Mouse (Mus musculus) mouse trophoblast stem cell (cell line): Measurements from ENCODE around the gene Tnc.

Experiments
- in situ Hi-C, 2 experiments: fragments of 300-500 bp; cut with MseI, MboI; formaldehyde crosslinking; loops; 2 replicates in 1 of 2; 3 replicates in 1 of 2; pipeline ENCODE4 v1.15.1; 2025

The Tnc gene

DNA sequence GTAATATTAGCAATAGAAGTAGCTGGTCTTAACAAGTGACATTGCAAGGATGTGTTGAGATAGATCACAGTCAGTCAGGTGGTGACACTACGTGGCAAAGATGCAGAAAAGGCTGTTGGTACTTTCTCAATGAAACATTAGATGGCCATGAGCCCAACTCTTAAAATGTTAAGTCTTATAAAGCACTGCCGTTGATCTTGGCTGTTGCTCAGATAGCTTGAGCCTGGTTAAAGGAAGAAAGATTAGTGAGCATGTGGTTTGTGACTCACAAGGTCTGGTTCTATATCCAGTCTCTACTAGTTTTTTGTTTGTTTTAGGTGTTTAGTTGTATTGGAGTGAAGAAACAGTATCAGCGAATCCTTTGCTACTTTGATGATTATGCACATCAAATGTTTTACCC, 76.9 kb downstream of the Tnc start:
- in situ Hi-C loops = no loop called here

DNA sequence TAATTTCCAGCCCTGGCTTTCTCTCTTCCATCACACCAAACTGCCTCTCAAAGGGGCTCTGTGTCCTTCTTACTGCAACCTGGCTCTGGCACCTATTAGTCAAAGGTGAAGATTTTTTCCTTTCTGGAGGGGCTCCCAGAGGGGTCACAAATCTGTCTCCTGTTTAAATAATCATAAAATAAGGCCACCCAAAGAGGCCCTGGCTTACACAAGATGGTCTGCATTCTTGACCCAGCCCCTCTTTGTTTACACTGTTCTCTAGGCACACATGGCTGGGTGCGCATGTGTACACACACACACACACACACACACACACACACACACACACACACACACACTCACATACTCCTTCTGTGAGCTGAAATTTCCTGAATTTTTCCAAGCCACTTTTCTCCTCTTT, 83.4 kb downstream of the Tnc start:
- in situ Hi-C loops = no loop called here

DNA sequence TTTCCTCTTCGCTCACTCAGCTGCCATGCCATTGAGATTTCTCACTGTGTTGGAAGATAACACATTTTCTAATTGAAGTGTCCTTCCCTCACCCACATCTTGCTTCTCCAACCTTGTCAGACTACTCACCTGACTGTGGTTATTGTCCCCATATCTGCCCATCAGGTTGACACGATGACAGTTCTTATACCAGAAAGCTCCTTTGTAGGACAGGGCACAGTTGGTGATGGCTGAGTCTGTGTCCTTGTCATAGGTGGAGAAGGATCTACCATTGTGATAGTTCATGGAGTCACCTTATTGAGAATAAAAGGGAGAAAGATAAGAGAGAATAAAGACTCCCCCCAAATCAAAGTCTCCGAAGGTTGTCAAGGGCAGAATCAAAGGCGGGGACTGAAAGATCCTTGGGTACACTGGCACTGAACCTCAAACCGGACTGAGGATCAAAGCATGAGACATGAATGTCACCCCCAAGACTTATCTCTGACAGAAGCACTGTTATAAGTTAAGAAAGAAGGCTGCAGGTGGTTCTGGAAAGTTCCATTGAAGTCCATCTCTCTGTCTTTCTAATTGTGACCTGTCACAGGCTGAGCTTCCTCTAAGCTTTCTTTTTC, 84.9 kb downstream of the Tnc start:
- in situ Hi-C loops = no loop called here

DNA sequence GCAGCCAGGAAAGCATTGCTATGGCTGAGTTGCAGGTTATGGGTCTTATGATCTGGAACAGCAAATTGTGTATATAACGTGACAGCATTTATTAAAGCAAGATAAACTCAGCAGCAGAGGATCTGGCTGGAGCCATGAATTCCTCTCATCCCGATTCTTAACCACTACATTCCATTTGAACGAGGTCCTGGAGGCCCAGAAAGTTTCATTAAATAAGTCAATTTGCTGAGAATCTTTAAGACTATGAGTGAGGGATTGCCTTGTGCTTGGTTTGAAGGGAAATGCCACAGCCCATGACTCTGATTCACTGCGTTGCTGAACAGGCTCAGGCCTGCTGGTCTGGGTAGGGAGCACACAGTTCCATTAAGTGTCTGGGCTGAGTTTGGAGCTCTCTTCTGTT, 88.2 kb downstream of the Tnc start:
- in situ Hi-C loops = no loop called here

DNA sequence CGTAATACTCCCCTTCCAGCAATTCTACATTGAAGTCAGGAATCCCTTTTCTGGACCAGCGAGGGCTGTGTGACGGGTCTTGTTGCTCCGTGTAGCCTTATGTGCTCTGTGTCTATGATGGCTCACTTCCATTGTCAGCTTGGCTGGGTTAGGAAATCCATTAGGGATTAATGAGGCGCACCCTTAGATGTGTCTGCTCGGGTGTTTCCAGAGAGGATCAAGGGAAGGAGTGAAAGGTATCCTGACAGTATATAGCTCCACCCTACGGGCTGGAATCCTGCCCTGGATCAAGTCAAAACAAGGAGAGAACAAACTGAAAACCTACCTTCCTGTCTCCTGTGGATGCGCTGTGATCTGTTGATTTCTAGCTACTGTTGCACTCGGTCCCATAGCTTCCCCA, 96.8 kb downstream of the Tnc start:
- in situ Hi-C loops = no loop called here

DNA sequence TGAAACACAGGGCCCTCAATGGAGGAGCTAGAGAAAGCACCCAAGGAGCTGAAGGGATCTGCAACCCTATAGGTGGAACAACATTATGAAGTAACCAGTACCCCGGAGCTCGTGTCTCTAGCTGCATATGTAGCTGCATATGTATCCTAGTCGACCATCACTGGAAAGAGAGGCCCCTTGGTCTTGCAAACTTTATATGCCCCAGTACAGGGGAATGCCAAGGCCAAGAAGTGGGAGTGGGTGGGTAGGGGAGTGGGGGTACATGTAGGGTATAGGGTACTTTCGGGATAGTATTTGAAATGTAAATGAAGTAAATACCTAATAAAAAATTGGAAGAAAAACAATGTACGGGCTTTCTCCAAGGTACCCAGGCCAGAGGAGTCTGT, 98.1 kb downstream of the Tnc start:
- in situ Hi-C loops = loop anchor here (10.0 kb wide), 3 partner anchors 264 to 546 kb away; no protein-coding TSS in a partner anchor

DNA sequence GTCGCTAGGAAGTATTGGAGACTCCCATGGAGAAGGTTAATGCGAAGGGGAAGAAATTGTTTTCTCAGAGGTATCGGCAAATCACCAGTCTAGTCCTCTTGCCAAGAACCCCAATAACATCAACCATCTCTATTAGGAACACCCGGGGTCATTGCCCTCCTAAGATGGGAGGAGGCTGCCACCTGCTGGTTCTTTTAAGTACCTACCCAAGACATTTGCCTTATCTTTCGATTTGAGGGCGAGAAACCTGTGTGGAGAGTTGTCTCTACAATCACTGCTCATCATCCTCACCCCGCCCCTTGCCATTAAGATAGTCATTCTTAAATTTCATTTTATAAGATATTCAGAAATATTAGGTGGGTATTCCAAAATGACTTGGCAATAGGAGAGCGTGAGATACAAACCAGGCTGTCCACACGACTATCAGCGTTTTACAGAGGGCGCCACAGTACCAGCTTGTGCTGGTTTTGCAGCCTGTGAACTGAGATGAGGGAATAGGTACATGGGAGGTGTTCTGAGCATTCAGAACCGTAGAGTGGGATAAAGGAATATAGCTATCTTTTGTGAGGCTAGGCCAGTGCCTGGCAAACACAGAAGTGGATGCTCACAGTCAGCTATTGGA, 98.6 kb downstream of the Tnc start:
- in situ Hi-C loops = loop anchor here (10.0 kb wide), 3 partner anchors 263 to 547 kb away; no protein-coding TSS in a partner anchor

DNA sequence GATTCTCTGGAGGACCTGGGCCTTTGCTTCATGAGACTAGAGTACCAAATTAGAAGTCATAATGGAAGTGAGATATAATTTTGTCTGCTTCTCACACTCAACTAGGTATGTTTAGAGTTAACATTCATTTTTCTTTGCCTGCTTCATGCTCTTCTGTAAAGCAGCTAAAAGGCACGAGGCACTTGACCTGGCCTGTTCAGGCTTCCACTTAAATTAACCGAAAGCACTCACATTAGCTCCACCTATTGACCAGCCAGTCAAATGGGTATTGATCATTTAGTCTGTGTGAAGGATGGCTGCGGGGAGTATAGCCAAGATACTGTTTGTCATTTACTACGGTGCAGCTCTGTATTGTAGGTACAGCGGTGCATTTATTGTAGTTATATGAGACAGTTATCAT, 103.0 kb downstream of the Tnc start:
- in situ Hi-C loops = loop anchor here (10.0 kb wide), 3 partner anchors 259 to 551 kb away; no protein-coding TSS in a partner anchor

DNA sequence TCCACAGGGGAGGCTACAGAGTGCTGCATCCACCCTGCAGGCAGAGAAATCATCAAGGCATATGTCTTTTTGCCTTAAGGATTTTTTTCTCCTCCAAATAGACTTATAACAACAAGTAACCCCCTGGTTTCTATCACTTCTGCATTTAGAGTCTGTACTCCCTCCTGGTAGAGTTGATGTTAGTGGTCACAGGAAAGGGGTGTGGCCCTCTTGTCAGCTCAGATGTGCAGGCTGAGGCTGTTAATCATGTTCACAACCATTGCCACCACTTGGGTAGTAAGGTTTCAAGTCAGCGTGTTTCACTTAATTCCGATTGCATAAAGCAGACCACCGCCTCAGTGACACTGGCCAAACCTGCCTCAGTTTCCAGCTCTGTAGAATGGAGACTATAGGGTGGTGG, 103.9 kb downstream of the Tnc start:
- in situ Hi-C loops = loop anchor here (10.0 kb wide), 3 partner anchors 258 to 552 kb away; no protein-coding TSS in a partner anchor

DNA sequence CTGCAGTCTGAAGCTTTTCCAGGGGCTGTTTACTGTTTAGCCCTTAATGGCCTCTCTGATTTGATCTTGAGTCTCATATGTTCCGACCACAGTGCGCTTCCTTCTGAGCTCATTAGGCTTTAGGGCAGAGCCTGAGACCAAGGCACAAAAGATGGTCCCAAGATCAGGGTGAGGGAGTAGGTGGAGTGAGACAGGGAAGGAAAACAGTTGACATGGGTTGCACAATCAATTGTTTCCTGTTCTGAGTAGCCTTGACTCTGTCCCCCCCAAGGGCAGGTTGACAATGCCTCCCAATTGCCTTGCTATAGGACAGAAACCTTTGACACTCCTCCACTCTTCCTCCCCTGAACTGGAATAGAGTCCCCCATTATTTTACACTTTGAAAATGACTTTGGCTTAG, 105.4 kb downstream of the Tnc start:
- in situ Hi-C loops = loop anchor here (10.0 kb wide), 3 partner anchors 257 to 553 kb away; no protein-coding TSS in a partner anchor

DNA sequence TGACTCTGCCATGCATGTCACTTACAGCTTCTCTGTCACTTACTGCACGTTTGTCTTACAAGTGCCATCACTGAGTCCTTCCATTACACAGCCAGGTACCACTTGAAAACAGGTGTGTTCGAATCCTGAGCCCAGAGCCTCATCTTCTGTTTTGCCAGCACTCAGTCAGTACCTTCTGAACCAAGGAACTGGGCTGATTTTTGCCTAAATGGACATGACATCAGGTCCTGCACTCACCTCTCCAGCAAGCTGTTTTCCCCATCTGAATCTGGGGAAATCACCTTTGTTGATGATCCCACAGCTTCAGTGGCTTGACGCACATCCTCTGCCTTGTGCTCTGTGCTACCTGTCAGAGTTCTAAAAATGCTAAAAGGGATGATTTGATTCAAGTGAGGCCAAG, 107.4 kb downstream of the Tnc start:
- in situ Hi-C loops = no loop called here

DNA sequence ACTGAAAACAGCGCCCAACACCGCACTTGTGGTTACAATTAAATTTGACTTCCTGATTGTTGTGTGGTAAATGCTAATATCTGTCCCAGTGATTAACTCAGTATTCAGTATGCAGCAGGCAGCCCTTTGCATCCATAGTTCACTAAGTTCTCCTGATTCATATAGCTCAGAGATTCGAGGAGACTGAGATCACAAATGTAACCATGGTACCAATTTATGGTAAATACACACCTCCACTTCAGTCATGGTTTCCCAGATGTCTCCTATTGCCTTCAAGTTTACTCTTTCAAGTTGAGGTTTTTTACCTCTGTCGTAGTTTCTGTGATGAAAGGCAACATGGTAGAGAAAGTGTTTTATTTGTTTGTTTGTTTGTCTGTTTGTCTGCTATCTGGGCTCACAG, 110.9 kb downstream of the Tnc start:
- in situ Hi-C loops = no loop called here

DNA sequence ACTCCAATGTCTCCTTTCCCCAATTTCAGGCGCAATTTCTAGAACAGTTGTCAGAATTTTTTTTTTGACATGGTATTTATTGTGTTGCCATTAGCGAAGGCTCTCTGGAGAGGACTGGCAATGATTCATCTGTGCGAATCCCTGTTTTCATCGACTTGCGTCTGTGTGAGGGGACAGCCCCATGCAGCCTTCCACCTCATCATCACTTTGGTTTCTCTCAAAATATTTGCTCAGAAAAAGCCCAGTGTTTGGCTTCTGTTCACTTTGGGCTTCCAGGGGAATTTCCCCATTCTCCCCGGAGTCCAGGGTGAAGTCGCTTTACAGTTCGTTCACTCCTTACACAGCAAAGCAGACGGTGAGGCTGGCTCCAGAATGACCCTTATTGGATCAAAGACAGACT, 111.5 kb downstream of the Tnc start:
- in situ Hi-C loops = no loop called here

DNA sequence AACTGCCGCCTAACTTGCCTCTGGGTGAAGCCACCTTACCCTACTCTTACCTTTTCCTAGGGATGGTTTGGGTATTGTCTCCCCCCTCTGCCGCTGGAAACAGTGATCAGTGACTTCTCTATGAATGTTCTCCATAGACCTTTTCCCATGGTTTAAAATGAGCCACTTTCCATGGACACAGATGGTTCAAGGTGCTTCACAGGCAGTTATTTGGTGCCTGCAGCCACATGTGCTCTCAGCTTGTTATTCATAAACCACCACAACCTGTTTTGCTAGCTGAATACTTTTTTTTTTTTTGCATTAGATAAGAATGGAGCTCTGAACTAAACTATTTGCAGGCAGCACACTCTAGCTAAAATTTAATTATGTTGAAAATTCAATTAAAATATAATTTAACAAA, 116.0 kb downstream of the Tnc start:
- in situ Hi-C loops = no loop called here

DNA sequence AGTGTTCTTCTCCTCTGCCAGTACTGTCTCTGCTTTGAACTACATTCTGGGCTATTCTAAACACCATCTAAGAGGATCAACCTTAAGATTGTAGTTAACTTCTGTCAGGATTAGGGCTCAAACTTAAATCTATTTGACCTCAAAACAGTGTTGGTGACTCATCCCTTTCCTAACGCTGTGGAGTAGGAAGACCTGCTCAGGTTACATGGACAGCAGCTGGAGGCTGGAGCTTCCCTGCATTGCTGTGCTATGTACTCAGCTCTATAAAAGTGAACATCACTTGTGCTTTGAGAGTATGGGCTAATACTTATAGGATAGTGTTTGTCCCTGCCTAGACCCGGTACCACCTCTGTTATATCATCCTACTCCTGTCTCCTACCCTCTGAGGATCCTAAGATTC, 117.3 kb downstream of the Tnc start:
- in situ Hi-C loops = no loop called here

DNA sequence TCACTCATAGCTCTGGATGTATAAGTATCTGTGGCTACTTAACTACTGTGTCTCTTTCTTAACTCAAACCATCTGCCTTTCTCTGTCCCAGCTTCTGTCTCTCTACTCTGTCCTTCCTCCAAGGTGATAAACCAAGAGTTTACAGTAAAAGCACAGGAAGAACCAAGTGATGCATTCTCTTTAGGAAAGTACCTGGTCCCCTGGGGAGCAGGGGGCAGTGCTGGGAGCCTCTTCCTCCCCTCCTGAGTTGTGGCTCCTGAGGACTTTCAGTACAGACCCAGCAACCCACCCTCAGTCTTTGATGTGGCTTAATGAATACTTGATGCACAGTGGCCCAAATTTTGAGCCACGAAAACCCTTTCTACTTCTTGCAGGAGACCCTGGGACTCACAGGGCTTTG, 118.6 kb downstream of the Tnc start:
- in situ Hi-C loops = no loop called here

DNA sequence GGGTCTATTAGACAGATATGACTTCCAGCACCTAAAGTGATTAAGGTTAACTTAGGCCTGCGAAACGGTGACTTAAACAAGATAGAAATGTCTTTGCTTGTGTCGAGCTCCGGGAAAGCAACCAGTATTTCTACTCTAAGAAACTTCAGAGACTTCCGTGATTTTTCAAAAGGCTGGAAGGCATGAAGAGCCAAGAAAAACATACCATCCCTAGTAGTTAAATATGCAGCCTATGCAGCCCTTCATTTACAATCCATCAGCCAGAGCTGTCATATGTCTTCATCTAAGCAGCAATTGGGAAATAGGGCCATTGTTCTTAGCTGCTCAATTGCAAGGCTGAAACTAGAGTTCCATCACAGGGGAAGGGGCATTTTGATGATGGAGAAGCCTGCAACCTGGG, 129.6 kb downstream of the Tnc start:
- in situ Hi-C loops = no loop called here

DNA sequence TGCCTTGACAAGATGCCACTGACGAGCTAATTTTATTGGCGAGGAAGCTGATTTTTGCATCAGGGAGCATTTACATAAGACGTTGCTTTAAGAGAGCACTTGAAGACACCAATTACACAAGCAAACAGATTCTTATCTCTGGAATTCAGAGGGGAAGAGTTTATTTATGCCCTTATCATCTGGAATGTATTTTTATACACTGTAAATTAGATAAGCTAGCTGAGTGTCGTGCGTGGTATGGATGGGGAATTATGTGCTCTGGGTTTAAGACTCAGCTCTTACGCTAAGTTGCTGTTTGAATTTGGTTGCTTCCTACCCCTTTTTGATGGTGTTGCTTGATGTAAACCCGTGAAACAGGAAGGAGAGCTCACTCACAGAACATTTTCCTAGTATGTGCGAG, 130.1 kb downstream of the Tnc start:
- in situ Hi-C loops = no loop called here

DNA sequence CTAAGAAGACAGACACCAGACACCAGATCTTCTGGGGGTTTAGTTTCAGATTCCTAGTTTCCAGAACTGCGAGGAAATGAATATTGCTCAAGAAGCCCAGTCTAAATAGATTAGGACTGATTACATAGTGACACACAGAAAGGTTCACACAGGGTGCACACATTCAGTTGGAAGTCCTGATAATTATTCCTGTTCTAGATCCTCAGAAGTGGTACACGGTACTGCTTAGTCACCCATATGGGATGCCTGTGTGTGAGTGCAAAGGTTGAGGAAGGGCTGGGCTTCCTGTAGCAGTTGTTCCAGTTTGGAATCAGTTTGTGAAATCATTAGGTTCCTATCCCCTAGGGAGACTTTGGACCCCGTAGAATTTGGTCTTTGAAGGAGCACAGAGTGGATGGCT, 130.5 kb downstream of the Tnc start:
- in situ Hi-C loops = no loop called here
